Mouse (Mus musculus): Measurements from ENCODE around the gene Odc1.

GRCm38 (mm10) chr12:17506994-17507542, 37.5 kb upstream of the Odc1 start:
- TF ChIP-seq CTCF (IDR thresholded peaks at IDR 0.05; ENCODE audit: insufficient read depth, low read depth, low read length) = no peak
- TF ChIP-seq POLR2A (IDR thresholded peaks at IDR 0.05; ENCODE audit: insufficient read depth, low read depth, low read length) = no peak

Measured in olfactory bulb, adult 2 months (tissue).